Mouse (Mus musculus) intestine, postnatal 0 days (tissue): ENCODE results near the gene Rpl28. TPM values are rescaled to one million over a fixed set of nuclear protein-coding genes. Genes with fewer than 3 reads are reported as not detected.
"Not testable (repeated sequence)": the region's sequence is repeated elsewhere in the genome, so short reads cannot be mapped to it uniquely, and the experiment has no call there.

Experiments
- ATAC-seq: fragments of 200-750 bp; cut with Nextera tagmentation; 2 replicates; pipeline ENCODE4 v1.8.0; 2017; ENCODE audit warnings: mild to moderate bottlenecking, moderate TSS enrichment, moderate library complexity
- H3K27ac ChIP-seq: fragments of 300-500 bp; sonication (generic); 2 replicates; pipeline ENCODE4 v1.5.1; 2014; ENCODE audit warnings: mild to moderate bottlenecking, low read depth, low read length, moderate library complexity
- H3K27me3 ChIP-seq: fragments of 300-500 bp; sonication (generic); replicated peaks from 2 replicates; pipeline ENCODE4 v1.6.1; 2014; ENCODE audit warnings: low read length, mixed read lengths; ENCODE audit not compliant: control insufficient read depth, insufficient read depth
- H3K36me3 ChIP-seq: fragments of 300-500 bp; sonication (generic); 2 replicates; pipeline ENCODE4 v1.6.1; 2014; ENCODE audit warnings: mild to moderate bottlenecking, moderate library complexity; ENCODE audit not compliant: control insufficient read depth, insufficient read depth
- H3K4me1 ChIP-seq: fragments of 300-500 bp; sonication (generic); replicated peaks from 2 replicates; pipeline ENCODE4 v1.6.1; 2014; ENCODE audit warnings: antibody characterized with exemption, low read length, mixed read lengths; ENCODE audit not compliant: control insufficient read depth, insufficient read depth
- H3K4me2 ChIP-seq: fragments of 300-500 bp; sonication (generic); replicated peaks from 2 replicates; pipeline ENCODE4 v1.6.1; 2014; ENCODE audit warnings: low read depth, mild to moderate bottlenecking, moderate library complexity
- H3K4me3 ChIP-seq: fragments of 300-500 bp; sonication (generic); 2 replicates; pipeline ENCODE4 v1.5.1; 2014; ENCODE audit warnings: low read depth, low read length
- H3K9ac ChIP-seq: fragments of 300-500 bp; sonication (generic); 2 replicates; pipeline ENCODE4 v1.6.1; 2014; ENCODE audit warnings: mild to moderate bottlenecking, low read depth, low read length
- H3K9me3 ChIP-seq: fragments of 300-500 bp; sonication (generic); 2 replicates; pipeline ENCODE4 v1.6.1; 2016; ENCODE audit warnings: mixed run types; ENCODE audit not compliant: control insufficient read depth
- CTCF ChIP-seq: sonication (generic); IDR thresholded peaks from 2 replicates; pipeline ENCODE4 v1.5.1; 2016; ENCODE audit warnings: low read depth, mild to moderate bottlenecking, control low read depth, antibody characterized with exemption, moderate library complexity
- WGBS: fragments of 180-500 bp; shearing (Covaris S2); extraction: QIAGEN DNeasy Blood & Tissue Kit; methylation state at CpG from one replicate; pipeline ENCODE4 v1.1.7; 2014; 5-methylcytosine and 5-hydroxymethylcytosine counted together
- polyA plus RNA-seq: library from polyadenylated mRNA; unstranded; fragments of >200 nt; fragmentation: Nextera tagmentation; extraction: Ambion mirVana; gene quantifications from 2 replicates; pipeline ENCODE4 v1.2.1, GENCODE M21; 2015

Rpl28 gene
- polyA plus RNA-seq, 1 experiment from 2014 or later: 419 TPM

DNA sequence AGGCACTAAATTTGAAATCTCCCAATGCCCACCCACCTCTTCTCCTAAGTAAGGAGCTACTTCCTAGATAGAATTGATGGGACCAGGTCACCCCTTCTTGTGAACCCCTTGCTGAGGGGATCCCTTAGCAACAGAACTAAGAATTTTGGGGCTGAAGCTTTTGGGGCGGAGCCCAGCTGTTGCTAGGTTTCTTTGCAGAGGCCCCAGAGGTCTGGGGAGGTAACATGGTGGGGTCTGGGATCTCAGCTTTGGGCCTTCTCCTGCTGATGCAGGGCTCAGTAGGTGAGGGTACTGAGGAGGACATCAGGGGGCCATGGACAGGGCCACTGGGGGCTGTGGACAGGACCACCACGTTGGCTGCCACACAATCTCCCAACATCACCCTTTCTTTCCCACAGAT, 9.9 kb upstream of the Rpl28 start, which contains the start of the genes Il11 and Tmem190:
TSS of gene Il11 (minus strand) at position 101 of the 400 bp plus-strand sequence.
TSS of gene Tmem190 (plus strand) at position 179 of the 400 bp plus-strand sequence.
- Histone ChIP-seq H3K9me3 (no peaks in the 10 kb centered on the region), H3K36me3 (peaks cover 8% of the 10 kb centered on the region; the same call in 1 of the 2 replicates), H3K9ac (no peak within 1 kb of the TSS), H3K4me3 (no peak within 1 kb of the TSS), H3K27ac (no peak within 1 kb of the TSS), H3K4me2 (no peak within 1 kb of the TSS), H3K27me3 (peaks cover 14% of the 10 kb centered on the region), H3K4me1 (no peaks in the 10 kb centered on the region)
- WGBS: 87% methylated on average over 2 of the region's 2 CpGs
- no peak for ATAC-seq
- no peak for TF ChIP-seq CTCF

DNA sequence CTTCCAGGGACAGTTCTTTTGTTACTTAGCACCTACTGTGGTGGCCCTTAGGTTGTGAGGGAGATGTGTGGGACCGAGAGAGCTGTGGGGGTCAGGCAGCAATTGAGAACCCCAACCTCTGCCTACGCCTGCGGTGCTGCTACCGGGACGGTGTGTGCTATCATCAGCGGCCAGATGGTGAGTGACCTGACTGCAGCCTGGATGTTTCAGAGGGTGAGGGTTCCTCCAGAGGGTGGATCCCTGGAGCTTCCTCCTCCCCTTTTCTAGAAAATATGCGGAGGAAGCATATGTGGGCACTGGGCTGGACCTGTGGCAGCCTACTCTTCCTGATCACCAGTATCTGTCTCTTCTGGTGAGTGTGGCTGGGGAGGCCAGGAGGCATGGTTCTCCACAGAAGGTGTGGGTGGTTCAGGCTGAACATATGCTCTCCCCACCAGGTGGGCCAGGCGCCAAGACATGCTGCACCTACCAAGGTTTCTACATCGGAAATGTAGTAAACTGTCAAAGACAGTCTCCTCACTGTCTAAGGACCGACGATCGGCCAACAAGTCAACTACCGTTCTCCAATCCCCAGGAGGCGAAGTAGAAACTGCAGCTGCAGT, 8.9 kb upstream of the Rpl28 start:
- H3K9ac ChIP-seq: no peak overlapping the region
- no peak for ATAC-seq
- no peak for TF ChIP-seq CTCF
- 0 out of 2 replicates have a peak, but pooled peaks cover 4% of the 10 kb centered on the region for H3K27me3 ChIP-seq
- H3K9me3 ChIP-seq: no peaks in the 10 kb centered on the region
- WGBS: 80% methylated on average over 14 of the region's 14 CpGs
- no peaks in the 10 kb centered on the region for H3K4me1 ChIP-seq
- no peak overlapping the region for H3K27ac ChIP-seq
- no peak overlapping the region for H3K4me3 ChIP-seq
- H3K36me3 ChIP-seq: peaks cover 8% of the 10 kb centered on the region; the same call in 1 of the 2 replicates
- H3K4me2 ChIP-seq: no peak overlapping the region

DNA sequence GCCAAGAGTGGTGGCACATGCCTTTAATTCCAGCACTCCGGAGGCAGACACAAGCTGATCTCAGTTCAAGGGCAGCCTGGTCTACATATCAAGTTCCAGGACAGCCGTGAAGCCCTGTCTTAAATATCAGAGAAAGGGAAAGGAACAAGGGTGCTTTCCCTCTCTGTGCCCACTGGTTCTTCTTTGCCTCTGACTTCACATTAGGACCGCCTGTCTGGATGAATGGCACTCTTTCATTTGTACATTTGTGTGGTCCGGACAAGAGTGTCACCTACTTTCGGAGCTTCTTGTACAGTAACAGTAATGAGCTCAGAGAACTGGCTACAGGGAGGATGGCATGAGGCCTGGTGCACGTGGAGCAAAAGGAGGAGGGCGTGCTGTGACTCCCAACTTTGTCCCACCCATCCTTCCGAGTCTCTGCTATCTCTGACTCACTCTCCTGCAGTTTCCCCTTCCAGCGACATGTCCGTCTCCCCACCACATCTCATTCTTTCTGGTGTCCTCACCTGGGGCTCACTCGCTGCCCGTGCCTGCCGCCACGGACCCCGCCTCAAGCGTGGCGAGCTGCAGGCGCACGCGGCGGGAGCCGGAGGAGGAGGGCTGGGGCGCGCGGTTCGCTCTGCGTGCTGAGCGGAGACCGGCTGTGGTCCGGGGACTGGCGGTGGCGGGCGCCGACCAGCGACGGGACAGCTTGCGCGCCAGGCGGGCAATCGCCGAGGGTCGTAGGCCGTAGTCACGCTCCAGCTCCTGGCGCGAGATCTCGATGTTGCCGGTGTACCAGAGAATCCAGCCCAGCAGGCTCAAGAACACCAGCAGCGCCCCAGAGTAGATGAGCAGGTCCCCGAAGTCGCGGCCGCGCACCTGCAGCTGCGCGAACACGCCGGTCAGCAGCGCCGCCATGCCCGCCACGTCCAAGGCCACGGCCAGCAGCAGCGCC, 3.9 kb upstream of the Rpl28 start:
- WGBS: 2% methylated on average over 63 of the region's 64 CpGs
- TF ChIP-seq CTCF: peak; percentile 64
- H3K36me3 ChIP-seq: peaks cover 8% of the 10 kb centered on the region; the same call in 1 of the 2 replicates
- peak; percentile 17 for ATAC-seq
- peak overlapping the region; percentile 86 for H3K9ac ChIP-seq
- H3K4me2 ChIP-seq: peak overlapping the region; percentile 78
- peak overlapping the region; percentile 66 for H3K4me3 ChIP-seq
- H3K4me1 ChIP-seq: no peaks in the 10 kb centered on the region
- H3K27me3 ChIP-seq: no peaks in the 10 kb centered on the region
- no peaks in the 10 kb centered on the region for H3K9me3 ChIP-seq
- peak overlapping the region; percentile 94 for H3K27ac ChIP-seq

DNA sequence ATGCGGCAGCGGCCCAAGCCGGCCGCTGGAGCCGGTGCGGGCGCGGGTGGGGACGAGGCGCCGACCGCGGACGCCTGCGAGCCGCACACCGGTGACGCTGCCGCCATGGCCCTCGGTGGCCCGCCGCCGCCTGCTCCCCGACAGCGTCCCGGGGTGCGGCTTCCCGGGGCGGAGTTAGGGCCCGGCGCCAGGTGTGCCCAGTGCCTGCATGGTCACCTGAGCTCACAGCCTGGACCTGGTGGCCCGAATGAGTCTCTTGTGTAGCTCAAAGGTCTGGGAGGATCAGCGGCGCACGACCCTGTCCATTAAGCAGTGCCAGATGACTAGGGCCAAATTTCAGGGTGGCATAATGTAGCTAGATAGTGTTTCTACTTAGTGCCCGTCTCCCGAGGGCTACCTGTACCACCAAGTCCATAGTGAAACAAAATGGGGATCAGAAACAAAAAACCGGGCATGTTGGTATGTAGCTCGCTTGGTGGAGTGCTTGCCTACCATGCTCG, 3.2 kb upstream of the Rpl28 start, which contains the start of gene Tmem238:
TSS of gene Tmem238 (minus strand) at position 221 of the 500 bp plus-strand sequence.
- no peak for TF ChIP-seq CTCF
- Histone ChIP-seq H3K4me2 (peak within 1 kb of the TSS; percentile 78), H3K36me3 (peaks cover 10% of the 10 kb centered on the region; the same call in 1 of the 2 replicates), H3K4me1 (no peaks in the 10 kb centered on the region), H3K9ac (peak within 1 kb of the TSS; percentile 86), H3K9me3 (no peaks in the 10 kb centered on the region), H3K27ac (peak within 1 kb of the TSS; percentile 94), H3K27me3 (no peaks in the 10 kb centered on the region), H3K4me3 (peak within 1 kb of the TSS; percentile 66)
- WGBS: 7% methylated on average over 40 of the region's 40 CpGs
- ATAC-seq: peak; percentile 74

DNA sequence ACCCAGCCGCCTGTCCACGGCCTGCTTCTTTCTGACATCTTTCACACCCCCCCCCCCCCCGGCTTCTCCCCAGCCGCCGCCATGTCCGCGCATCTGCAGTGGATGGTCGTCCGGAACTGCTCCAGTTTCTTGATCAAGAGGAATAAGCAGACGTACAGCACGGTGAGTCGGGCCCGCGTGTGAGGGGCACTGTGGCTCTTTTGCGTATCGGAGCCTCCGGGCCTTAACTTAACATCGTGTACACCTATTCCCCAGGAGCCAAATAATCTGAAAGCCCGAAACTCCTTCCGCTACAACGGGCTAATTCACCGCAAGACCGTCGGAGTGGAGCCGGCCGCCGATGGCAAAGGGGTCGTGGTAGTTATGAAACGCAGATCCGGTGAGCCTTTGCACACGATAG, 574 bp downstream of the Rpl28 start:
- WGBS: under 1% methylated on average over 31 of the region's 31 CpGs
- Histone ChIP-seq H3K4me2 (peak overlapping the region; percentile 75), H3K9ac (peak overlapping the region; percentile 92), H3K27ac (peak overlapping the region; percentile 94), H3K36me3 (peaks cover 18% of the 10 kb centered on the region), H3K4me3 (peak overlapping the region; percentile 82)
- not testable (repeated sequence) for ATAC-seq, H3K4me1 ChIP-seq, H3K27me3 ChIP-seq, H3K9me3 ChIP-seq

DNA sequence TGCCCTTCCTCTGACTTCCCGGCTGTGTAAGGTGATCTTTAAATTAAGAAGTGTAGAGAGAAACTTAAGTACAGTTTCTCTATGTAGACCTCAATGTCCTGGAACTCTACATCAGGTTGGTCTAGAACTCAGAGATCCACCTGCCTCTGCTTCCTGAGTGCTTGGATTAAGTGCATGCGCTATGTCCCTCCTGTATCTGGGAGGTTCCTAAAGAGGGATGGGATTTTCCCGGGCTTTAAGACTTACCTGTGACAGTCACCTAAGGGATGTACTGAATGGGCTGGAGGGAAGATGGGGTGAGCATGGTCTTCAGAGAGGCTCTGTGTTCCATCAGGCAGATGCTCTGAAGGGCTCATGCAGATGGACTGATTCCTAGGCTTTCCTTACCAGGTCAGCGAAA, 1.0 kb downstream of the Rpl28 start:
- Histone ChIP-seq H3K9me3 (no peaks in the 10 kb centered on the region), H3K4me3 (peak overlapping the region; percentile 82)
- 29% methylated on average over 4 of the region's 4 CpGs for WGBS

More for the DNA sequence above, 1.0 kb downstream of the Rpl28 start:
- Histone ChIP-seq H3K27me3 (no peaks in the 10 kb centered on the region), H3K4me1 (no peaks in the 10 kb centered on the region), H3K4me2 (peak overlapping the region; percentile 75), H3K27ac (peak overlapping the region; percentile 94), H3K9ac (peak overlapping the region; percentile 92), H3K36me3 (peaks cover 18% of the 10 kb centered on the region)
- no peak for TF ChIP-seq CTCF
- ATAC-seq: no peak
